Mouse (Mus musculus) right cerebral cortex, adult 2 months (tissue): Measurements from ENCODE around the gene Dgcr8.
"Not testable (repeated sequence)": the region's sequence is repeated elsewhere in the genome, so short reads cannot be mapped to it uniquely, and the experiment has no call there.

Experiments used
- DNase-seq, 2 experiments: peaks; one replicate each; pipeline ENCODE4 v3.0.0; 2021 to 2022; ENCODE audit warnings: low spot score in 2 of 2

The Dgcr8 gene

DNA sequence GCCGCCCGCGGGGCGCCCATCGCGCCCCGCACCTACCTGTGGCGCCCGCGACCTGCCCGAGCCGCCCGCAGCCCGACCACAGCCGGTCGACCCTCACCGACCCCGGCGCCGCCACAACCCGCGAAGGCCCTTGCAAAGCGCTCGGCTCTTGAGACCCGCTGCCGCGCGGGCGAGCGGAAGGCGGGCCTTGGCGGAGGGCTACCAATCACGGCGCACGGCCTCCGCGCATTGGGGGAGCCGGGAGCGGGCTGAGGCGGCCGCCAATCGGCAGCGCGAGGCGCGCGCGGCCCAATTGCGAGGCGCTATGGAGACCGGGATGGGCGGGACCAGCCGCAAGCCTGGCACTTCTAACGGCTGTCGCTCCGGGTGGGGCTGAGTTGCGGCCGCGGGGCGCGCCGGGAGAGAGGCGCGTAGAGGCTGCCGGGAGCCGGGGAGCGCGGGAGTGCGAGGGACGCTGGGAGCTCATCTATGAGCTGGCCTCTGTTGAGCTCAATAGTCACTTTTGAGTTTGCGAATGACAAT lies at the start of gene Dgcr8:
TSS of gene Dgcr8 (minus strand) at position 180 of the 522 bp plus-strand sequence.
- peak; percentile 98 for DNase-seq

DNA sequence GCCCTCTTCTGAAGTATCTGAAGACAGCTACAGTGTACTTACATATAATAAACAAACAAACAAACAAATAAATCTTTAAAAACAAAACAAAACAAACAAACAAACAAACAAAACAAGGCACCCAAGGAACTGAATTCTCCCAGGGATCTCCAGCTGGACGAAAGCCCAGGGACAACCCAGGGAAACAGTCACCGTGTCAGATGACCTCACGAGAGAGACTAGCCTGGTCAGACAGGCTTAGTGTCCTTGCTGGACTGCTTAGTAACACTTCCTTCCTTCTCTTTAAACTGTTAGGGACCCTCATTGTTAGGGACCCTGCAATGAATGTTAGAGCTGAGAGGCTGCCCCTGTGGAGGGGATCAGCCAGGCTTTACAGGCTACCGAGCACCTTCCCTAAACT lies 48.2 kb upstream of the Dgcr8 start:
- DNase-seq: no peak

DNA sequence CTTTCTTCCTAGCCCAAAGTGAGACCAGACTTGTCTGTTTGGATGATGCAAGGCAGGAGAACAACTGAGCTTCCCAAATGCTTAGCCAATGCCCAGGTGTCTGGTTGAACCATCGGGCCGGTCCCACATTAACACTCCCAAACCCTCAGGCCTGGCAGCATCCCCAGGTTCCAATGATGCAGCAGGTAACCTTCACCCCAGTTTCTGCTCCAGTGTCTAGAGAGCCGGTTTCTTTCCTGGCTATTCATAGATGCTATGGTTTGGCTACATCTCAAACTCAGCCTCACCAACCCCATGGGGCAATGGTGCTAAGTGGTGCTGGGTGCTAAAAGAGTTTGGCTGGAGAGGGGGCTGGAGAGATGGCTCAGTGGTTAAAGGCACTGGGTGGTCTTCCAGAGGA lies 46.9 kb upstream of the Dgcr8 start:
- no peak for DNase-seq

DNA sequence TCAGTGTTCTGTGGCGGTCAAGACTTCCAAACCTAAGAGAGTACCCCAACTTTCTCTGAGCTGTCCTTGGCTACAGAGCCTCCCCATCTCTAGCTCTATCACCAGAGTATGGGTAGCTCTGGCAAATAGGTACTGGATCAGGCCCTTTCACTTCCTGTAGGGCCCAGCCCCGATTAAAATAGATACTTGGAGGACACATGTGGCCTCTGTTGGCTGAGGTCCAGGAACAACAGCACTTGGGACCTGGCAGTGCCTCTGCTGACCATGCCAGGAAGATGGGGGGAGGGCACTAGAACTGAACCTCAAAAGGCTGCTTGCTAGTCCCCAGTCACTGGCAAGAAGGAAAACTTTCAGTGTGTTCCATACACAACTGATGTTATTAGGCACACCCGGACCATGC lies 44.9 kb upstream of the Dgcr8 start:
- no peak for DNase-seq

DNA sequence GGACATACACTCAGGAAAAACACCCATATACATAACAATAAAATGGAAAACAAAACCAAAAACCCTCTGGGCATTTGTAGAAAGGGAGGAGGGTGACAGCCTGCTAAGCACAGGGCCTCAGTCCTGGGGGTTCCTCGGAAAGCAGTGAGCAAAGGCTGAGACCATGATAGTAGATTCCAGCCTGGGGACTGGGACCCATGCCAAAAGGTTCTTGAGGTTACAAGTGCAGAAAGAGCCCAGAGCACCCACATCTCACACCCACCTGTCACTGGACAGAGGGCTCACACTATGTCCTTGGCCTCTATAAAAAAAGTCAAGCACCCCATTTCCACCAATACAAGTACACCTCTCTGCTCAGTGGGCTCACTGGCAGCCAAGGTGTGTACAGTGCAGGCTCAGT lies 39.5 kb upstream of the Dgcr8 start:
- DNase-seq: no peak

DNA sequence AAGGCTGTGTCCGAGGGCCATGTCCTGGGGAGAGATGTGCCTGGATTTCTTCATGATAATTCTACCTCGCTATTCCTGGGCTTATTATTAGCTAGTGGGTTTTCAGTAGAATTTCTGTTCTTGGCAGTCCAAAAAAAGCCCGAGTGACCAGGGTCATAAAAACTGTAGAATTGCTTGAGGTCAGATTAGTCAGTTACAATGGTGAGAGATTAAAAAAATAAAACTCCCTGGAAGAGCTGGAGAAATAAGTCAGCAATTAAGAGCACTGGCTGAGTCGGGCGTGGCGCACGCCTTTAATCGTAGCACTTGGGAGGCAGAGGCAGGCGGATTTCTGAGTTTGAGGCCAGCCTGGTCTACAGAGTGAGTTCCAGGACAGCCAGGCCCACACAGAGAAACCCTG lies 38.9 kb upstream of the Dgcr8 start:
- DNase-seq: no peak

- DNase-seq: no peak
Measured at GRCm38 (mm10) chr16:18325741-18326140, 36.7 kb upstream of the Dgcr8 start.

- no peak for DNase-seq
Measured at GRCm38 (mm10) chr16:18324031-18324430, 35.0 kb upstream of the Dgcr8 start.

DNA sequence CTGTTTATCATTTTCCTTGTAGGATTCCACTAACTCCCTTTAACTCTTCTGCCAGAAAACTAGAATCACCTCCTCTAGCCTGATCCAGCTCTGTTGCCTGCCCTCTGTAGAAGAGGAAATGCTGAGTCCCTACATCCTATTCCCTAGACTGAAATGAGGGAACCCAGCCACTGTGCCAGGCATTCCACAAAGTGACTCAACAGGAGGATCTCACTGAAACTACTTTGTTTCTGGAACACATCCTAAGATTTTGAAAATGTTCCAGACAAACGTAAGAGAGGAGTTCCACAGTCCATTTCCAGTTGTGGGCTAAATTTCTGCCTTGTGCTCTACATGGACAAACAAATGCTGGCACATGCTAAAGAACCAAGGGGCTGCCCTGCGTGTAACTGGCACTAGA lies 34.4 kb upstream of the Dgcr8 start:
- DNase-seq: no peak

DNA sequence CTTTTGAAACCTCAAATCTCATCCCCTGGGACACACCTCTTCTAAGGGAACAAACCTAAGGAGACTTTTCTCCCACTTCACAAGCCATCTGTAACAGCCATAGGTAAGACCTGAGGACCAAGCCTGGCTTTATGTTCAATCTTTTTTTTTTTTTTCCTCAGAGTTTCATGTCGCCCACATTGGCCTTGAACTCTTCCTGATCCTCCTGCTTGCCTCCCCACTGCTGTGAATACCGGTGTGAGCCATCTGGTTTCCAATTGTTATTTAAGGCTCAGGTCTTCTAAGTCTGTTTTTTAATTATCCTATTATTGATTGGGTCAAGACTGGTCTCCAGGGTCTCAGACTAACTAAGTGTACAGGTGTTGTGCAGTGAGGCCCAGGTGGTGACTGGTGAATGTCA lies 32.4 kb upstream of the Dgcr8 start:
- DNase-seq: no peak

- no peak for DNase-seq
Measured at GRCm38 (mm10) chr16:18318992-18319391, 29.9 kb upstream of the Dgcr8 start.

- no peak for DNase-seq
Measured at GRCm38 (mm10) chr16:18308159-18308558, 19.1 kb upstream of the Dgcr8 start.

DNA sequence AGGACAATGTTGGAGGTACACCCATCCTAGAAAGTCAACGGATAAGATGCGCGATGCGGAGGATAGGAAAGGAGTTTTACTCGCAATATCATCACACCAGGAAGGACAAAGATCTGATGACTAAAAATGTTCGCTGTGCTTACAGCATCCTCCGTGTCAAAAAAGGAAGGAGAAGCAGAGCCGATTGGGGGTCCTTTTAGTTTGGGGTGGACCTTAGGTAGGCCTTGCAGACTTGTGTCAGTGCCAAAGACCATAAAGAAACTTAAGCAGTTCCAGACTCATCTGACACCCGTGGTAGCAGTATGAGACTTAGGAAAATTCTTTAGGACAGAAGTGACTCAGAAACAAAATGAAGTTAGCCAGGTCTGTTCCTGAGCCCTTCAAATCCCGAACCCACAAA lies 568 bp upstream of the Dgcr8 start:
- not testable (repeated sequence) for DNase-seq

DNA sequence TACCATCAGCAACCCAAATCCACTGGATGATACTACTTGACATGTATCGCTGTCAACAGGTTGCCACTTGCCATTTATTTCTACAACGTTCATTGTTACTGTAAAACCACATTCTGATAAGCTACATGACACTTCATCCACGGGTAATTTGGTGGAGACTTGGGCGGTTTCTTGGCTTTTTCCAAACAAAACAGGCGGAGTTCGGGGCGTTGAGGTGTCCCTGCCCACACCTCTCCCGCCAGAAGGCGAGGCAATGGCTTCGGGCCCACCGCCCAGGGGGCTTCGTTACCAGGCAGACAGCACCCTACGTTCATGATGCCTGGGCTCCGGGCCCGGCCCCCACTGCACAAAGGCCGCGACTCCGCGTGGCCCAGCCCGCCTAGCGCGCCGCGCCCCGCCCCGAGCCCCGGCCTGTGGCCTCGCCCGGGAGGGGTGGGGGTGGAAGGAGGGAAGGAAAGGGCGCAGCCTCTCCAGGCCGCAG lies 425 bp downstream of the Dgcr8 start:
- DNase-seq: peak in 1 of 2 experiments; percentile 14

DNA sequence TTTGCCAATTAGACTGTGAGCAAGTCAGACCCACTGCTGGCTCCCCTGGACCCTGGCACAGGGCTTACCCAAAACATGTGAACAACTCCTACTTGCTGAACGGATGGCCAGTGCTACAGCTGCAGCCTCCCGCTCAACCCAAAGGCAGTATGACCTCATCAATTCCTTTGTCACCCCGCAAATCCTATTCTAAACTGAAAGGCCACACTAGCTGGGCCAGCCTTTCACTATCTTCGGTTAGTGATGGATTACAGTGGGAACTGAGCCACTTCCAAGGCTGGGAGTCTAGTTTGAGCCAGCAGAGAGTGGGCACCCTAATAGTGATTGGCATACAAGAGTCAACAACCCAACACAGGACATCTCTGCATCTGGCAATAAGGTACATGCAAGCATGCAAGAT lies 880 bp downstream of the Dgcr8 start:
- no peak for DNase-seq

- DNase-seq: no peak
Measured at GRCm38 (mm10) chr16:18275166-18275565, 13.9 kb downstream of the Dgcr8 start.

DNA sequence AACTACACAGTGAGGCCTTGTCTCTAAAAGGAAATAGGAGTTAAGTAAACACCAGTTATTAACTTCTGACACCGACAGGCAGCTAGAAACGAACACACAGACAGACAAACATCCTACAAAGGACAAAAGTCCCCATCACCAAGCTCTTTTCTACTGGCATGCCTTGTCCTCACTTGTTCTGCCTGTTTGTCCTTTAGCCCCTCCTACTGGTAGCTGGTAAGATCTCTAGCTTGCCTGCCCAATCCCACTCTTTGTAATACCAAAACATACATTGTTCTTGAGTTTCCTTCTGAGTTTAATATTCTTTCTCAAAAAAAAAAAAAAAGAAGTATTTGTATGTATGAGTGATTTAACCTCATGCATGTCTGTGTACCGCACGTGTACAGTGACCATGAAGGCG lies 20.9 kb downstream of the Dgcr8 start:
- DNase-seq: no peak

DNA sequence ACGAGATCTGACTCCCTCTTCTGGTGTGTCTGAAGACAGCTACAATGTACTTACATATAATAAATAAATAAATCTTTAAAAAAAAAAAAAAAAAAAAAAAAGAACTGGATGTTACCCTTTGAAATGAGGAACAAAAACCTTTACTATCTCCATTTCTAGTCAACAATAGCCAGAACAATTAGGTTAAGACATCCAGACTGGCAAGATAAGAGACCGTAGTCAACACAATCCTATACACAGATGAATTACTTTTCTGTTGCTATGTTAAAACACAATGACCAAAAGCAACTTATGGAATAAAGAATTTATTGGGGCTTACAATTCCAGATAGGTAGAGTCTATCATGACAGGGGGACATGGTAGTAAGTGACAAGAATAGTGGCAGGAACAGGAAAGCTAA lies 24.0 kb downstream of the Dgcr8 start:
- no peak for DNase-seq

DNA sequence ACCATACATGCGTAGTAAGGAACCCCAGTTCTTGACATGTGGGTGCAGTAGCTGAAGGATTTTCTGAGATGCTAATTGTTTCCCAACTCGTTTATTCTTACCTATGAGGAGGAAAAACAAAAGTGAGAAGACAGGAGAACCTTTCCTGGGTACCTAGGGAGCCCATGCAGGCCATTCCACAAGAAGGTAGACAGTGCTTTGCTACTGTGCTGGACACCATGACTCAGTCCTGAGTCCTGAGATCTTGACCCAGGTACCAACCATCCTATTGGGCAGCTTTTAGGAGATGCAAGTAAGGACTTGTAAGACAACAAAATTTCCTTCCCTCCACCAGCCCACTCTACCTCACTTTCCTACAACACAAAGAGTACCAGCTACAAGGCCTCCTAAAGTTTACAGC lies 30.8 kb downstream of the Dgcr8 start, which contains the start of gene Gm49776:
TSS of gene Gm49776 (minus strand) at position 101 of the 400 bp plus-strand sequence.
- no peak for DNase-seq

GRCm38 (mm10) chr16:18253866-18254265 lies 35.2 kb downstream of the Dgcr8 start:
- DNase-seq: no peak

- no peak for DNase-seq
Measured at GRCm38 (mm10) chr16:18252736-18253135, 36.3 kb downstream of the Dgcr8 start.

GRCm38 (mm10) chr16:18250828-18251790 lies 37.9 kb downstream of the Dgcr8 start:
- DNase-seq: no peak

DNA sequence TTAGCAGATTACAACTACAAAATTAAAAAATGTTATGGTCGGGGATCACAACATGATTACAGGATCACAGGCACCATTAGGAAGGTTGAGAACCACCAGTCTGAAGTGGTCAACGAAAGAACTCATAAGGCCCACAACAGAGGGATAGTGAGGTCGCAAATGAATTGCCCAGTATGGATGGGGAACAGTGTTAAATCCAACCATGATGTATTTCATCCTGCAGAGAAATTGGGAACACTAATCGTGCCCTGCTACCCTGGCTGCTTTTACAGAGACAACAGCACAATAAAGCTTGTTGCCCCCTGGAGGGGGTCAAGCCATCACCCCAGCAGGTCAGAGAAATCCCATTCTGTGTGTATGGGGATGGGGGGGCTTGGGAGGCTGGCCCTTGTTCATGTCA lies 38.8 kb downstream of the Dgcr8 start:
- no peak for DNase-seq
